Mouse (Mus musculus) stomach, embryonic 14.5 days (tissue): ENCODE results near the gene Pwwp2b. TPM values are rescaled to one million over a fixed set of nuclear protein-coding genes. Genes with fewer than 3 reads are reported as not detected.

Source experiments
- ATAC-seq: fragments of 200-750 bp; cut with Nextera tagmentation; 2 replicates; pipeline ENCODE4 v1.8.0; 2017; ENCODE audit warnings: low read depth, moderate TSS enrichment; ENCODE audit not compliant: insufficient number of reproducible peaks, insufficient read depth, low FRiP score
- H3K27ac ChIP-seq: fragments of 300-500 bp; sonication (generic); 2 replicates; pipeline ENCODE4 v1.5.1; 2014; ENCODE audit warnings: mild to moderate bottlenecking, low read length, moderate library complexity, mixed read lengths
- H3K27me3 ChIP-seq: fragments of 300-500 bp; sonication (generic); 2 replicates; pipeline ENCODE4 v1.6.1; 2014; ENCODE audit warnings: low read length, control low read depth, mixed read lengths; ENCODE audit not compliant: control insufficient read depth, insufficient read depth
- H3K36me3 ChIP-seq: fragments of 300-500 bp; sonication (generic); 2 replicates; pipeline ENCODE4 v1.6.1; 2014; ENCODE audit warnings: mild to moderate bottlenecking, control low read depth, low read length, moderate library complexity, mixed read lengths; ENCODE audit not compliant: control insufficient read depth, insufficient read depth
- H3K4me1 ChIP-seq: fragments of 300-500 bp; sonication (generic); 2 replicates; pipeline ENCODE4 v1.6.1; 2014; ENCODE audit warnings: low read length, control low read depth, mixed read lengths; ENCODE audit not compliant: control insufficient read depth, insufficient read depth
- H3K4me2 ChIP-seq: fragments of 300-500 bp; sonication (generic); replicated peaks from 2 replicates; pipeline ENCODE4 v1.6.1; 2014; ENCODE audit warnings: low read depth, low read length, control low read depth
- H3K4me3 ChIP-seq: fragments of 300-500 bp; sonication (generic); 2 replicates; pipeline ENCODE4 v1.5.1; 2014; ENCODE audit warnings: low read depth, low read length, control low read depth
- H3K9ac ChIP-seq: fragments of 300-500 bp; sonication (generic); replicated peaks from 2 replicates; pipeline ENCODE4 v1.6.1; 2014; ENCODE audit warnings: low read depth, mild to moderate bottlenecking, control low read depth, low read length, moderate library complexity, mixed read lengths
- H3K9me3 ChIP-seq: fragments of 300-500 bp; sonication (generic); 2 replicates; pipeline ENCODE4 v1.6.1; 2016; ENCODE audit warnings: low read depth, low read length, control low read depth; ENCODE audit not compliant: control insufficient read depth
- WGBS: fragments of 180-500 bp; shearing (Covaris S2); extraction: QIAGEN DNeasy Blood & Tissue Kit; methylation state at CpG from one replicate; pipeline ENCODE4 v1.1.7; 2014; 5-methylcytosine and 5-hydroxymethylcytosine counted together
- polyA plus RNA-seq: library from polyadenylated mRNA; unstranded; fragments of >200 nt; fragmentation: Nextera tagmentation; extraction: Ambion mirVana; gene quantifications from 2 replicates; pipeline ENCODE4 v1.2.1, GENCODE M21; 2014

Pwwp2b gene
- polyA plus RNA-seq, 1 experiment from 2014 or later, result 17.0 TPM

DNA sequence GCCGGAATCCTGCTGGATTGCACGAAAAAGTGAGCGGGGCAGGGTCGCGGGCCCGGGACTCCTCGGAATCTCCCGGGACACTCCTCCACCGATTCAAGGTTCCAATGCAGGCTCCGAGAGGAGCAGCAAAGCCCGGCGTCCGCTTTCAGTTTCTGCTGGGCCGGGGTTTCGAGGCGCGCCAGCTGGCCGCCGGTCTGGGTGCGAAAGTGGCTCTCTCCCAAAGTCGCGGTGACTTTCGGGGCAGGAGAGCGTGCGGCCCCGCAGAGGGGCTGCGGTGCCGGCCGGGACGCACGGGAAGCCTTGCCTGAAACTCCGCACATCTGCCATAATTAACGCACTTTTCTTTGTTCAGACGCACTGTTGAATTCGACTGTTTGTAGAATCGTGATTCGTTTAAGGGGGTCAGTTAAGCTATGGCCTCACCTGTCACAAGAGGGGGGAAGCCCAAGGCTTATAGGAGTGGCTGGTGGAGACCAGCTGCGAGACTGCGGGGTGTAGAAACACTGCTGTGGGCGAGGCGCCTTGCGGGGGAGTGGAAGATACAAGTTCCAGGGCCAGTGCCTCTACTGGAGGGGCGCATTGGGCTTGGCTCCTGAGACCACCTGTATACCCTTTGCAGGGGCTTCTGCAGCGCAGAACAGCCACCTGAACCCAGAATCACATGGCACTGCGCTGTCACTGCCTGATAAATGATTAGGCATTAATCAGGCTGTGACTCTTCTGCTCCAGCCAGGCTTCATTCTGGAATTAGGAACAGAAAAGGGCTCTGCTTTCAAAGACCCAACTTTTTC, 528 bp downstream of the Pwwp2b start:
- Histone ChIP-seq H3K36me3 (no peaks in the 10 kb centered on the region), H3K4me3 (peak overlapping the region; percentile 76), H3K9me3 (no peaks in the 10 kb centered on the region), H3K4me2 (peak overlapping the region; percentile 90), H3K27me3 (no peaks in the 10 kb centered on the region), H3K4me1 (peaks cover 66% of the 10 kb centered on the region), H3K9ac (peak overlapping the region; percentile 77), H3K27ac (peak overlapping the region; percentile 86)
- no peak for ATAC-seq
- WGBS, result under 1% methylated on average over 45 of the region's 45 CpGs

DNA sequence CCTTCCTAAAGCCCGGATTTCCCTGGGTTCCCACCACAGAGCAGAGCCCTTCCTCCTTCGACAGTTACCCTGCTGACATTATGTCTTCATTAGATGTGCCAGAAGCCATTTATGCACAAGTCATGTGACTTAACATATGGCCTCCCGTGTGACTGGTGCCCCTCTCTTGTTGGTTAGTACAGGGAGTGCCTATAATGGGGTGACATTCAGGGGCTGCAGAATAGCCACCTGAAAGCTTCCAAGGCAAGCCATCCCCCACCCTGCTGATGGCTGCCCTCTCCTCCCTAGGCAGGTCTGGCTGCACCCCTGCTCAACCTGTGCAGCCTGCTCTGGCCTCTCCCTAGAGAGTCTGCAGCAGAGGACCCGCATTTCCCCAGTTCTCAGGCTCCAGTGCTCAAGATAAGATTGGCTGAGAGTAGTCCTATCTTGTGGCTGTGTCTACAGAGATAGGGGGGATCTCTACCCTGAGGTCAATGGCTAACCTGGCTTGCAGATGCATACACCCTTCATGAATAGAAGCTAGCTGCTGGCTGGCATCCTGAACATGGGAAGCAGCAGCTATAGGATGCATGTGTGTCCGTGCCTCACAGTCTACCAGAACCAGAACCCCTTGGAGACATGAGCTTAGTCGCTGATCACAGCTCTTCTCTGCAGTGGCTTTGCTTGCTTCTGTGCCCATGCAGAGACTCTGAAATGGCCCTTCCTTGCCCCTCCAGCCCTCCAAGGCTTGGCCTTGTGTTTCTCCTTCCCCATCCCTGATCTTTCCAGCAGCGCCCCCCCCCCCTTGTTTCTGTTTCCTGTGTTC, 1.3 kb downstream of the Pwwp2b start:
- peak overlapping the region; percentile 29; the same call in 1 of the 2 replicates for H3K27ac ChIP-seq
- peaks cover under 1% of the 10 kb centered on the region; the same call in 1 of the 2 replicates for H3K36me3 ChIP-seq
- no peak overlapping the region for H3K9ac ChIP-seq
- ATAC-seq, result no peak; the same call in 1 of the 2 replicates
- peak overlapping the region; percentile 90 for H3K4me2 ChIP-seq
- no peaks in the 10 kb centered on the region for H3K9me3 ChIP-seq
- H3K4me3 ChIP-seq, result peak overlapping the region; percentile 76
- H3K4me1 ChIP-seq, result peaks cover 66% of the 10 kb centered on the region
- 30% methylated on average over 7 of the region's 7 CpGs for WGBS
- no peaks in the 10 kb centered on the region for H3K27me3 ChIP-seq

DNA sequence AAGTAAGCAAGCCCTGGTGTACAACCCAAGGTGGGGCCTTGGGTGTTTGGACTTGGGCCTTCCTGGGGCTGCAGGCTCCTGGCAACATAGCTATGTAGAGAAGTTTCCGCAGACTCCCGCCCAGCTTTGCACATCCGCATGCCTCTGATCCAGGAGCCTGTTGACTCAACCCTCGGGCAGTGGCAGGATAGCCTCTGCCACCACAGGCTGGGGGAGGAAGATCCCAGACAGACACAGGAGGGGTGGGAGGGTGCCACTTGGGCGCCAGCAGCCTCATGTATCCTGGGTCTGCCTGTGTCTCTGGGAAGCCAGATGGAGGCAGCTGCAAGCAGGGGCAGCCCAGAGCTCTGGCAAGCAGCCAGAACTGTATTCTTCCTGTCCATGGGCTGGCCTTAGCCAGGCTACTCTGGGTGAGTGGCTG, 3.6 kb downstream of the Pwwp2b start:
- no peaks in the 10 kb centered on the region for H3K9me3 ChIP-seq
- ATAC-seq, result peak; percentile 38
- peaks cover 19% of the 10 kb centered on the region for H3K36me3 ChIP-seq
- no peak overlapping the region for H3K4me3 ChIP-seq
- H3K4me2 ChIP-seq, result 0 out of 2 replicates have a peak overlapping the region, but pooled peaks have one; percentile 2
- WGBS, result 31% methylated on average over 5 of the region's 5 CpGs
- H3K9ac ChIP-seq, result no peak overlapping the region
- H3K4me1 ChIP-seq, result peaks cover 58% of the 10 kb centered on the region
- H3K27me3 ChIP-seq, result no peaks in the 10 kb centered on the region
- H3K27ac ChIP-seq, result peak overlapping the region; percentile 80

DNA sequence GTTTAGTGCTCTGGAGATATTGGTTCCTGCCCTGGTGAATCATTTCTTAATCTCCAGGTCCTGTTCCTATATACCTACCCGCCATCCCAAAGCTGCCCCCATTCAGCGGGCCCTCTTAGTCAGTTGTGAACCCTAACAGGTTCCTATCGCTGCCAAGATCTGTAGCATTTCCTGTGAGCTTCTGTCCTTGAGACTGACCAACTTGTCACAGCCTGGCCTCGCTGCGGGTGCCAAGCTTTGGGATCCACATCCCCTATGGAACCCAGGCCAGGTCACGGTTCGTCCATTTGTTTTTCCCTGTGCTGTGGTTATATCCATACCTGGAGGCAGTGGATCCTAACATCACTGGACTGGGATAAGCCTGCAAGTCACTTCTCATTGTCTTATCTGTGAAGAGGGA, 4.3 kb downstream of the Pwwp2b start:
- H3K4me1 ChIP-seq, result peaks cover 53% of the 10 kb centered on the region
- no peak overlapping the region for H3K4me3 ChIP-seq
- H3K27ac ChIP-seq, result peak overlapping the region; percentile 80
- 81% methylated on average over 7 of the region's 7 CpGs for WGBS
- no peaks in the 10 kb centered on the region for H3K9me3 ChIP-seq
- no peaks in the 10 kb centered on the region for H3K27me3 ChIP-seq
- peak overlapping the region; percentile 6; the same call in 1 of the 2 replicates for H3K4me2 ChIP-seq
- no peak overlapping the region for H3K9ac ChIP-seq
- ATAC-seq, result no peak
- H3K36me3 ChIP-seq, result peaks cover 19% of the 10 kb centered on the region

DNA sequence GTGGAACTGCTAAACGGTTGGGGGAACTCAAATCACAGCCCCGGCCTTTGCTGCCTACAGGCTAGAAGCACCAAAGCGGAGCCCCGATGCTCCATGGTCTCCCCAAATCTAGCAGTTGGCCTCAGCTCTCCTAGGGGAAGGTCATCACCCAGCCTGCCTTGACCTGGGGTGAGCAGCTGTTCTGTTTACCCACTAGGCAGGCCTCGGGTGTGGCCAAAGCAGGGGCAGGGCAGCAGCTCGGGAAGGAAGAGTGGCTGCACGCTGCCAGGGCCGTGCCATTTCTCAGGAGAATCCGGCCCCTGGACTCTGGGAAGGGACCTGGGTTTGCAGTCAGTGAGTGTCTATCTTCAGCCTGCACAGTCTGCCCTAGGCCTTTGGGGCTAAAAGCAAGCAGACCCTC, 4.7 kb downstream of the Pwwp2b start:
- no peaks in the 10 kb centered on the region for H3K9me3 ChIP-seq
- H3K4me3 ChIP-seq, result no peak overlapping the region
- no peaks in the 10 kb centered on the region for H3K27me3 ChIP-seq
- WGBS, result 59% methylated on average over 9 of the region's 9 CpGs
- peaks cover 53% of the 10 kb centered on the region for H3K4me1 ChIP-seq
- peaks cover 19% of the 10 kb centered on the region for H3K36me3 ChIP-seq
- H3K9ac ChIP-seq, result 0 out of 2 replicates have a peak overlapping the region, but pooled peaks have one; percentile 18
- ATAC-seq, result no peak
- peak overlapping the region; percentile 6; the same call in 1 of the 2 replicates for H3K4me2 ChIP-seq
- peak overlapping the region; percentile 80 for H3K27ac ChIP-seq

DNA sequence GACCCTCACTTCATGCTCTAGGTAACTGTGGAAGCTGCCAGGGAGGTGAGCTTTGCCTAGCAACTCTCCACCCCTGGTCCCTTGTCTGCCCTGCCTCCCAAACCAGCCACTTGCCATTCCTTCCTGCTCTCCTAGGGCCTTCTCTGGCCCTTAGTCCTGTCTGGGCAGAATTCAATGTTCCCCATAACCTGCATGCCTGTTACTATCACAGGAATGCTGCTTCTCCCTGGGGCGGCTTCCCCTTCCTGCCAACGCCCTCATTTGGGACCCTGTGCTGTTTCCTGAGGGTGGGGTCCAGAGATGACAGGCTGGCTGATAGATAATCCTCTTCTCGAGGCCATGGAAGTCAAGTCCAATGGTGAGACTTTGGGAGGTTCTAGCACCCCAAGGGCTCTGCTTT, 5.2 kb downstream of the Pwwp2b start:
- Histone ChIP-seq H3K9ac (no peak overlapping the region), H3K4me2 (0 out of 2 replicates have a peak overlapping the region, but pooled peaks have one; percentile 6), H3K4me3 (no peak overlapping the region), H3K27me3 (no peaks in the 10 kb centered on the region), H3K9me3 (no peaks in the 10 kb centered on the region), H3K27ac (peak overlapping the region; percentile 80; the same call in 1 of the 2 replicates), H3K36me3 (peaks cover 21% of the 10 kb centered on the region), H3K4me1 (peaks cover 57% of the 10 kb centered on the region)
- 55% methylated on average over 3 of the region's 3 CpGs for WGBS
- no peak for ATAC-seq

DNA sequence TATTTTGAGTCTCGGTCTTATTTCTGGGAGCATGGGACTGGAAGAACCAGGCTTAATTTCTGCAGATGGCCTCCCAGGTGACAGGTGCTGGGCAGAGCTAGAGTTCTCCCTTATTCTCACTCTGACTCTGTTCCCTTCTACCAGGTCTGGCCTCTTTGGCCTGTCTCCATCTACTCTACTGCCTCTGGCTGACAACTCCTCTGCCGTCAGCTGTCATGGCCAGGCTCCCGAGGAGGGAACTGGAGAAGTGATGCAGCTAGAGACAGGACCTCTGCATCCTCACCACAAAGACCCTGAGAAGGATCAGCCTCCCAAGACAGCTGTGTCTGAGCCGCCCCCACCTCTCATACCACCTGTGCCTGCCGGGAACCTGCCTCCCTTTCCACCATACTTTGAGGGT, 6.3 kb downstream of the Pwwp2b start:
- Histone ChIP-seq H3K27me3 (no peaks in the 10 kb centered on the region), H3K4me3 (no peak overlapping the region), H3K9me3 (no peaks in the 10 kb centered on the region), H3K9ac (no peak overlapping the region), H3K4me2 (no peak overlapping the region), H3K4me1 (peaks cover 58% of the 10 kb centered on the region), H3K27ac (no peak overlapping the region), H3K36me3 (peaks cover 24% of the 10 kb centered on the region)
- ATAC-seq, result no peak
- 83% methylated on average over 5 of the region's 5 CpGs for WGBS

DNA sequence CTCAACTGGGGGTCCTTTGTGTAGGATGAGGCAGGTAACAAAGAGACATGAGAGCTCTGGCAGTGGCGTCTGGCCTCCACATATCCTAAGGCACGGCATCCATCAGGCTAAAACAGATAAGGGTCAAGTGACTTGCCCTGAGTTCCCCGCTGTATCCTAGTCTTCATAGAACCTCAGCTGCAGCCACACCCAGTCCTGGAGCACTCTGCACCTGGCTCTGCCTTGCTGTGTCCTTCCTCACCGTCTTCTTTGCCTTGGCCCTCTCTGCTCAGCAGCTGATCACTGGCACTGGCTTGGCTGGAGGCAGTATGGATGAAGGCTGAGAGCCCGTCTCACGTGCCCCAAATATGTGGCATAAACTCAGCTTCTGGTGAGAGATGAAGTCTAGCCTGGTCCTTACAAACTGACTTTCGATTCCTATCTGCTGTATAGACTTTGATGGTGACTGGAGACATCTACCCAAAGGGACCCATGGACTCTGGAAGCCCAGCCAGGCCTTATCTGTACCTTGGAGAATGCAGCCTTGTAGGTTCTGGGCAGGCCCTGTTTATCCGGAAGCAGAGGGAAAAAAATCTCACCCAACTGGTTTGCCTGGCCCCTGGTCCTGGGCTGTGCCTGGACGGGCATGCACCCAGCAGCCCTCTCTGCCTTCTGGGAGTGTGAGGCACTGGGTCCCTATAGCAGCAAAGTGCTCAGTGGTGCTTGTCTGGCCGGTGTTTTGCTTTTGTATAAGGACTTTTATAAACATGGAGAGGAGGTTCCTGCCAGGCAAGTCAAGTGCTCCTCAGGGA, 9.7 kb downstream of the Pwwp2b start:
- WGBS, result 55% methylated on average over 10 of the region's 10 CpGs
- Histone ChIP-seq H3K4me2 (no peak overlapping the region), H3K9me3 (no peaks in the 10 kb centered on the region), H3K27me3 (no peaks in the 10 kb centered on the region), H3K4me1 (peaks cover 25% of the 10 kb centered on the region), H3K9ac (no peak overlapping the region), H3K27ac (peak overlapping the region; percentile 90), H3K36me3 (peaks cover 24% of the 10 kb centered on the region), H3K4me3 (no peak overlapping the region)
- peak; percentile 89 for ATAC-seq
